Mouse (Mus musculus) stomach, embryonic 14.5 days (tissue): Measurements from ENCODE around the gene Tmem203. TPM values are rescaled to one million over a fixed set of nuclear protein-coding genes. Genes with fewer than 3 reads are reported as not detected.

Experiments
- ATAC-seq: fragments of 200-750 bp; cut with Nextera tagmentation; 2 replicates; pipeline ENCODE4 v1.8.0; 2017; ENCODE audit warnings: low read depth, moderate TSS enrichment; ENCODE audit not compliant: insufficient number of reproducible peaks, insufficient read depth, low FRiP score
- H3K27ac ChIP-seq: fragments of 300-500 bp; sonication (generic); 2 replicates; pipeline ENCODE4 v1.5.1; 2014; ENCODE audit warnings: mild to moderate bottlenecking, low read length, moderate library complexity, mixed read lengths
- H3K27me3 ChIP-seq: fragments of 300-500 bp; sonication (generic); 2 replicates; pipeline ENCODE4 v1.6.1; 2014; ENCODE audit warnings: low read length, control low read depth, mixed read lengths; ENCODE audit not compliant: control insufficient read depth, insufficient read depth
- H3K36me3 ChIP-seq: fragments of 300-500 bp; sonication (generic); 2 replicates; pipeline ENCODE4 v1.6.1; 2014; ENCODE audit warnings: mild to moderate bottlenecking, control low read depth, low read length, moderate library complexity, mixed read lengths; ENCODE audit not compliant: control insufficient read depth, insufficient read depth
- H3K4me1 ChIP-seq: fragments of 300-500 bp; sonication (generic); 2 replicates; pipeline ENCODE4 v1.6.1; 2014; ENCODE audit warnings: low read length, control low read depth, mixed read lengths; ENCODE audit not compliant: control insufficient read depth, insufficient read depth
- H3K4me2 ChIP-seq: fragments of 300-500 bp; sonication (generic); replicated peaks from 2 replicates; pipeline ENCODE4 v1.6.1; 2014; ENCODE audit warnings: low read depth, low read length, control low read depth
- H3K4me3 ChIP-seq: fragments of 300-500 bp; sonication (generic); 2 replicates; pipeline ENCODE4 v1.5.1; 2014; ENCODE audit warnings: low read depth, low read length, control low read depth
- H3K9ac ChIP-seq: fragments of 300-500 bp; sonication (generic); replicated peaks from 2 replicates; pipeline ENCODE4 v1.6.1; 2014; ENCODE audit warnings: low read depth, mild to moderate bottlenecking, control low read depth, low read length, moderate library complexity, mixed read lengths
- H3K9me3 ChIP-seq: fragments of 300-500 bp; sonication (generic); 2 replicates; pipeline ENCODE4 v1.6.1; 2016; ENCODE audit warnings: low read depth, low read length, control low read depth; ENCODE audit not compliant: control insufficient read depth
- WGBS: fragments of 180-500 bp; shearing (Covaris S2); extraction: QIAGEN DNeasy Blood & Tissue Kit; methylation state at CpG from one replicate; pipeline ENCODE4 v1.1.7; 2014; 5-methylcytosine and 5-hydroxymethylcytosine counted together
- polyA plus RNA-seq: library from polyadenylated mRNA; unstranded; fragments of >200 nt; fragmentation: Nextera tagmentation; extraction: Ambion mirVana; gene quantifications from 2 replicates; pipeline ENCODE4 v1.2.1, GENCODE M21; 2014

Gene Tmem203
- polyA plus RNA-seq, 1 experiment from 2014 or later = 14.7 TPM

DNA sequence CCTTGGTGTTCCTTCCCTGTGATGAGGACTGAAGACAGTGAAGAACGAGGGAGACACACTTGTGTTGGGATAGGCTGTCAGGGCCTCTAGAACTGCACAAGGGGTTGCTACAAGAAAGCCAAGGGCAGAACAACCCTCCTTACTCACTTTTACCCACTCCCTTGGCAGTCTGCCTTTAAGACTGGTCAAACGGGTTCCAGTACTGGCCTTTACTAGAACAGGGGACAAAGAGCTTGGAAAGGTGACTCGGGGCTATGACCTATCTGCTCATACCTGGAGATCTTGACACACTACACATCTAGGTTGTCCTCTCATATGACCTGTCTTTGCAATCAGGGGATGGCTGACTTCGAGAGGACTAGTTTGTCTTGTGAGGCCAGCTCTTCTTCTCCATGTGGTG lies 17.7 kb upstream of the Tmem203 start:
- ATAC-seq = no peak
- no peak overlapping the region for H3K4me2 ChIP-seq
- no peak overlapping the region for H3K4me3 ChIP-seq
- WGBS = 60% methylated on average over 4 of the region's 4 CpGs
- 0 out of 2 replicates have a peak, but pooled peaks cover 8% of the 10 kb centered on the region for H3K27me3 ChIP-seq
- no peak overlapping the region for H3K9ac ChIP-seq
- H3K9me3 ChIP-seq = no peaks in the 10 kb centered on the region
- H3K4me1 ChIP-seq = peaks cover 18% of the 10 kb centered on the region; the same call in 1 of the 2 replicates
- H3K36me3 ChIP-seq = no peaks in the 10 kb centered on the region
- H3K27ac ChIP-seq = no peak overlapping the region

GRCm38 (mm10) chr2:25238106-25238505 lies 17.1 kb upstream of the Tmem203 start:
- Histone ChIP-seq H3K4me1 (peaks cover 18% of the 10 kb centered on the region; the same call in 1 of the 2 replicates), H3K36me3 (no peaks in the 10 kb centered on the region), H3K27me3 (0 out of 2 replicates have a peak, but pooled peaks cover 11% of the 10 kb centered on the region), H3K9ac (no peak overlapping the region), H3K4me2 (no peak overlapping the region), H3K27ac (no peak overlapping the region), H3K9me3 (no peaks in the 10 kb centered on the region), H3K4me3 (no peak overlapping the region)
- ATAC-seq = no peak

- WGBS = 96% methylated on average over 3 of the region's 3 CpGs
Observed at GRCm38 (mm10) chr2:25239766-25240165, 15.5 kb upstream of the Tmem203 start.

GRCm38 (mm10) chr2:25240310-25240709 lies 14.9 kb upstream of the Tmem203 start:
- peak; percentile 5; the same call in 1 of the 2 replicates for ATAC-seq
- Histone ChIP-seq H3K4me1 (peaks cover 18% of the 10 kb centered on the region; the same call in 1 of the 2 replicates), H3K36me3 (no peaks in the 10 kb centered on the region), H3K9ac (no peak overlapping the region), H3K9me3 (no peaks in the 10 kb centered on the region), H3K4me3 (peak overlapping the region; percentile 29), H3K4me2 (peak overlapping the region; percentile 97), H3K27me3 (0 out of 2 replicates have a peak, but pooled peaks cover 11% of the 10 kb centered on the region), H3K27ac (peak overlapping the region; percentile 58; the same call in 1 of the 2 replicates)
- WGBS = 49% methylated on average over 8 of the region's 8 CpGs

More at GRCm38 (mm10) chr2:25239766-25240165, 15.5 kb upstream of the Tmem203 start:
- 0 out of 2 replicates have a peak, but pooled peaks cover 11% of the 10 kb centered on the region for H3K27me3 ChIP-seq
- H3K4me3 ChIP-seq = no peak overlapping the region
- H3K9me3 ChIP-seq = no peaks in the 10 kb centered on the region
- no peak overlapping the region for H3K4me2 ChIP-seq
- H3K36me3 ChIP-seq = no peaks in the 10 kb centered on the region
- peaks cover 18% of the 10 kb centered on the region; the same call in 1 of the 2 replicates for H3K4me1 ChIP-seq
- H3K9ac ChIP-seq = no peak overlapping the region
- H3K27ac ChIP-seq = no peak overlapping the region
- no peak for ATAC-seq

- 0 out of 2 replicates have a peak, but pooled peaks cover 11% of the 10 kb centered on the region for H3K27me3 ChIP-seq
- peak; percentile 88 for ATAC-seq
- H3K36me3 ChIP-seq = no peaks in the 10 kb centered on the region
- peaks cover 18% of the 10 kb centered on the region; the same call in 1 of the 2 replicates for H3K4me1 ChIP-seq
- peak overlapping the region; percentile 97 for H3K4me2 ChIP-seq
- H3K9me3 ChIP-seq = no peaks in the 10 kb centered on the region
- H3K4me3 ChIP-seq = peak overlapping the region; percentile 29
- H3K27ac ChIP-seq = peak overlapping the region; percentile 58; the same call in 1 of the 2 replicates
- H3K9ac ChIP-seq = no peak overlapping the region
- WGBS = 2% methylated on average over 29 of the region's 29 CpGs
Observed at GRCm38 (mm10) chr2:25240723-25241437, 14.4 kb upstream of the Tmem203 start.

DNA sequence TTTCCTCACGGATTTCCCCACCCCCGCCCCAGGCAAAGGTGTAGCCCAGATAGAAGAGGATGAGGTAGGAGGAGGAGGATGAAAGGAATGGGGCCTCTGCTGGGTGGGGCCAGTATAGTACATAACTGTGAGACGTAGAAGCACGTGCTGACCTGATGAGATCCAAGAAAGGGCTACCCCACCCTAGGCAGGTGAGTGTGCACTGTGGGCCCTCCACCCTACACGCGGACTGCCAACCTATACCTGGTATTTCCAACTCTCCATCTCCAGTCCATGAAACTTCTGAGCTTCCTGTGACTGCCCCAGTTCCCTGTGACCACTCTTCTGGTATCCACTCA lies 13.8 kb upstream of the Tmem203 start:
- no peaks in the 10 kb centered on the region for H3K9me3 ChIP-seq
- WGBS = 21% methylated on average over 6 of the region's 6 CpGs
- H3K27me3 ChIP-seq = 0 out of 2 replicates have a peak, but pooled peaks cover 11% of the 10 kb centered on the region
- no peak overlapping the region for H3K27ac ChIP-seq
- no peak overlapping the region for H3K9ac ChIP-seq
- H3K4me2 ChIP-seq = peak overlapping the region; percentile 97
- H3K4me3 ChIP-seq = peak overlapping the region; percentile 41
- H3K4me1 ChIP-seq = peaks cover 18% of the 10 kb centered on the region; the same call in 1 of the 2 replicates
- H3K36me3 ChIP-seq = no peaks in the 10 kb centered on the region; the same call in 1 of the 2 replicates
- no peak for ATAC-seq

GRCm38 (mm10) chr2:25242101-25242506 lies 13.1 kb upstream of the Tmem203 start, which contains the start of the genes Rnf208 and Cysrt1:
Rnf208 (plus strand) TSS chr2:25242255.
Cysrt1 (minus strand) TSS chr2:25242452.
- Histone ChIP-seq H3K4me2 (peak within 1 kb of the TSS; percentile 97), H3K27me3 (0 out of 2 replicates have a peak, but pooled peaks cover 11% of the 10 kb centered on the region), H3K9ac (peak within 1 kb of the TSS; percentile 50), H3K4me3 (peak within 1 kb of the TSS; percentile 41), H3K27ac (no peak within 1 kb of the TSS), H3K36me3 (no peaks in the 10 kb centered on the region; the same call in 1 of the 2 replicates), H3K9me3 (no peaks in the 10 kb centered on the region), H3K4me1 (peaks cover 14% of the 10 kb centered on the region; the same call in 1 of the 2 replicates)
- WGBS = 0% methylated on average over 26 of the region's 59 CpGs
- ATAC-seq = no peak

DNA sequence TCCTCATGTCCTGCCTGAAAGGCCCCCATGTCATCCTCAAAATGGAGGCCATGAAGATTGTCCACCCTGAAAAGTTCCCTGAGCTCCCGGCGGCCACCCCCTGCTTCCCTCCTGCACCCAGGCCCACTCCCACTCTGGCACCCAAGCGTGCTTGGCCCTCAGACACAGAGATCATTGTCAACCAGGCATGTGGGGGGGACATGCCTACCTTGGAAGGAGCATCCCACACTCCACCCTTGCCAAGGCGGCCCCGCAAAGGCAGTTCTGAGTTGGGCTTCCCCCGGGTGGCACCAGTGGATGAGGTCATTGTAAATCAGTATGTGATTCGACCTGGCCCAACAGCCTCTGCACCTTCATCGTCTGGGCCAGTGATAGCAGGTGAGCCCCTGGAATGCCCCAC lies 11.9 kb upstream of the Tmem203 start:
- WGBS = 73% methylated on average over 8 of the region's 8 CpGs
- Histone ChIP-seq H3K4me3 (no peak overlapping the region), H3K4me1 (peaks cover 14% of the 10 kb centered on the region; the same call in 1 of the 2 replicates), H3K9ac (no peak overlapping the region), H3K27ac (no peak overlapping the region), H3K27me3 (0 out of 2 replicates have a peak, but pooled peaks cover 11% of the 10 kb centered on the region), H3K36me3 (peaks cover 6% of the 10 kb centered on the region; the same call in 1 of the 2 replicates), H3K9me3 (no peaks in the 10 kb centered on the region), H3K4me2 (no peak overlapping the region)
- no peak for ATAC-seq
